Mouse (Mus musculus): ENCODE results near the gene Sox2.

Sox2 gene

DNA sequence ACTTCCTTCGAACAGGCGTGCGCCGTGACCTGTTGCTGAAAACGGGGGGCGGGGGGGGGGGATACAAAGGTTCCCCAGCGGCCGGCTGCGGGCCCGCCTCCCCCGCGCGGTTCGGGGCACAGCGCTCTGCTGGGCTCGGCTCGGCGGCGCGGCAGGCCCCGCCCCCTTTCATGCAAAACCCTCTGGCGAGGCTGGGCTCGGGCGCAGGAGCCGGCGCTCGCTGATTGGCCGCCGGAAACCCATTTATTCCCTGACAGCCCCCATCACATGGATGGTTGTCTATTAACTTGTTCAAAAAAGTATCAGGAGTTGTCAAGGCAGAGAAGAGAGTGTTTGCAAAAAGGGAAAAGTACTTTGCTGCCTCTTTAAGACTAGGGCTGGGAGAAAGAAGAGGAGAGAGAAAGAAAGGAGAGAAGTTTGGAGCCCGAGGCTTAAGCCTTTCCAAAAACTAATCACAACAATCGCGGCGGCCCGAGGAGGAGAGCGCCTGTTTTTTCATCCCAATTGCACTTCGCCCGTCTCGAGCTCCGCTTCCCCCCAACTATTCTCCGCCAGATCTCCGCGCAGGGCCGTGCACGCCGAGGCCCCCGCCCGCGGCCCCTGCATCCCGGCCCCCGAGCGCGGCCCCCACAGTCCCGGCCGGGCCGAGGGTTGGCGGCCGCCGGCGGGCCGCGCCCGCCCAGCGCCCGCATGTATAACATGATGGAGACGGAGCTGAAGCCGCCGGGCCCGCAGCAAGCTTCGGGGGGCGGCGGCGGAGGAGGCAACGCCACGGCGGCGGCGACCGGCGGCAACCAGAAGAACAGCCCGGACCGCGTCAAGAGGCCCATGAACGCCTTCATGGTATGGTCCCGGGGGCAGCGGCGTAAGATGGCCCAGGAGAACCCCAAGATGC is at the start of gene Sox2:
TSS of gene Sox2 (plus strand) at position 680 of the 895 bp plus-strand sequence.
- no peak for DNase-seq (ENCODE audit: extremely low read depth, low read depth)

GRCm38 (mm10) chr3:34601116-34601515 is 49.1 kb upstream of the Sox2 start:
- no peak for DNase-seq (ENCODE audit: extremely low read depth, low read depth)

DNA sequence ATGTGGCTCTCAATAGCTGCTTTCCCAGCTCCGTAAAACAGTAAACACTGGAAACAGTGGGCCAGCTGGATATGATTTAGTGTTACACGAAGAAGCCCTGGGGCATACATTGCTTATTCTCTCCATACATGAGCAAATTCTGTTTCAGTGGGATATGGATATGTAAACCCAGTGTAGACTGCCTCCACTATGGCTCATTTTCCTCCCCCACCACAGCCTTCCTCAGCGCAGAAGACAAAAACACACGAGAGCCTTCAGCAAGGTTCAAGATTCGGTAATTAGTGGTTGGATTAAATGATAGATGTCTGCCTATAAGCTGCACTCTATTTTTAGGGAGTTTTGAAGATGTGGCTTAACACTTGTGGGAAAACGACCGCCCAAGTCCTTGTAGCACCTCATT is 36.1 kb upstream of the Sox2 start:
- DNase-seq (ENCODE audit: extremely low read depth, low read depth): no peak

DNA sequence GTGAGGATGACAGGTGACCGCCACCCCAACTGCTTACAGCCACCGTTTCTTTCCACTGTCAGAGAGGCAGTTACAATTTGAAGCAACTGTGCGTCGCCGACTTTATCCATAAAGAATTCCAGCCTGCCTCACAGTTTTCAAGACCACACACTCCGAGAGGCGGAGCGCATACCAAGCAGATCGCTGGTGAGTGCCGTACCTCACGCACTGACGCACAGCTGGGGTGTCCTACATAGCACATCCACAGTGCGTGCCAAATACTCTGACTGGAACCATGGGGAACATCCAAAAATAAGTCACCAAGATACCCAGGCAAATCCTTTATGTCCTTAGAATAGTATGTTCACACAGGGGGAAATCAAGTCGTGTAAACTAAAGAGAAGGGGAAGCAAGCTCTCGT is 34.7 kb upstream of the Sox2 start:
- no peak for DNase-seq (ENCODE audit: extremely low read depth, low read depth)

DNA sequence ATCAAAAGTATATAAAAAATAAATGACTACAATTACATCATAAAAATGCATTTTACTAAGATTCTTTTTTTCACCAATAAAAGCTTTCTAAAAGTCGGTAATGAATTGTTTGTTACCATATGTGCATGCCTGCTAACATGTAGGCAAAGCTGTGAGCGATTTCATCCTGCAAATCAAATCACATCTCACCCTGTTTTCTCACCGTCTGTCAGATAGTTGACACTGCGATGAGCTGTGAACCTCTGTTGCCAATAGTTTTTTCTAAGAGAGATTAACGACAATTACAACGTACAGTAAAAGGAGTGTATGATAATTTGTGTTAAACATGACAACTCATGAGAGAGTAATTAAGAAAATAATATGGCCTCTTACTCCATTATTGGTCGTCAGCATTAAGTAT is 31.3 kb upstream of the Sox2 start:
- DNase-seq (ENCODE audit: extremely low read depth, low read depth): no peak

GRCm38 (mm10) chr3:34620121-34620520 is 30.1 kb upstream of the Sox2 start:
- no peak for DNase-seq (ENCODE audit: extremely low read depth, low read depth)

- DNase-seq (ENCODE audit: extremely low read depth, low read depth): no peak
Measured at GRCm38 (mm10) chr3:34624721-34625270, 25.4 kb upstream of the Sox2 start.

DNA sequence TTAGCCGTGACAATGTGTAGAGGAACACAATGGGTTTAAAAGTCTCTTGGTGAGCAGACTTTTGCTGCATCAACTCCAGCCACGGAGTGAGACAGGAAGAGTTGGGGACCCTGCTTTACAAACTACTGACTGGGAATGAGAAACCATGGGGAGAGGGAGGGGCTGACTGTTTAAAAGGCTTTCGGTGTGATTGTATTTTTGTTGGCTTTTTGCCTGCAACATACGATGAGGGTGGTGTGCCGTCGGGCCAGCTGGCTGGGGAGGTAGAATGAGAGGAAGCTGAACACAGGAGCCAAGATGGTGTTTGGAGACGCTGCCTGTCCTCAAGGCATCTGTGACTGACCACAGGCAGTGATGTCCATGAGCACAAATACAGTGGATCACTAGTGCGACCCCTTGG is 23.7 kb upstream of the Sox2 start:
- no peak for DNase-seq (ENCODE audit: extremely low read depth, low read depth)

DNA sequence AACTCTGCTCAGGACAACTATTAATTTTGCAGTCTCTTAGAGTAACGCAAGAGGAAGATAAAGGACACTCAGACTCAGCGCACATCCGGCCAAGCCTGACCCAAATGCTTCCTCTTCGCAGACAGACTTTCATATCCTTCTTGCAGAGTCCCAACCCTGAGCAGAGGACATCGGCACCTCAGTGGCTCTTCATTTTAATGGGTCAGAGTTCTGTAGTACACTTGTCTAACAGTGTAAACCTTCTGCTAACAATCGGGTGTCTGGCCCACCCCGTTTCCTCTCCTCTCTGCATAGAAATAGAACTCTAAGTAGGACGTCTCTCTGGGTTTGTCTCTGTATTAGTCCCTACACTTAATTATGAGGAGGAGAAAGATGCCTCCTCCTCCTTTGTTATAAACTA is 20.2 kb upstream of the Sox2 start:
- no peak for DNase-seq (ENCODE audit: extremely low read depth, low read depth)

DNA sequence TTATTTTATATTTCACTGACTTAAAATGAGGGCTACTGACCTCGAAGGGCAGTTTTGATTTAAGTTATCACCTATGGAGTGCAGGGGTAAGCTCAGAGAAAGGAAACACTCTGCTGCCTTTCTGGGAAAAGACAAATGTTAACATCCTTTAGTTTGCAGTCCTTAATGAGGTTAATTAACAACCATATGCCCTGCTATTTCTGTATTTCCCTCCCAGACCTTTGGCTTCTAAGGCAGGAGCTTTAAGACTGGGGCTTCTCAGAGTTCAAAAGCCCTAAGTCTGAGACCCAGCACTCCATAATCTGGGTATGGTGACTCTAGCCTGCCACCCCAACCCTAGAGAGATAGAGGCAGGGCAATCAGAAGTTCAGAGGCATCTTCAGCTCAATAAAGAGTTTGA is 19.5 kb upstream of the Sox2 start:
- DNase-seq (ENCODE audit: extremely low read depth, low read depth): no peak

- DNase-seq (ENCODE audit: extremely low read depth, low read depth): no peak
Measured at GRCm38 (mm10) chr3:34636958-34637357, 13.2 kb upstream of the Sox2 start.

- no peak for DNase-seq (ENCODE audit: extremely low read depth, low read depth)
Measured at GRCm38 (mm10) chr3:34637481-34637880, 12.7 kb upstream of the Sox2 start.

GRCm38 (mm10) chr3:34637926-34638325 is 12.3 kb upstream of the Sox2 start:
- no peak for DNase-seq (ENCODE audit: extremely low read depth, low read depth)

DNA sequence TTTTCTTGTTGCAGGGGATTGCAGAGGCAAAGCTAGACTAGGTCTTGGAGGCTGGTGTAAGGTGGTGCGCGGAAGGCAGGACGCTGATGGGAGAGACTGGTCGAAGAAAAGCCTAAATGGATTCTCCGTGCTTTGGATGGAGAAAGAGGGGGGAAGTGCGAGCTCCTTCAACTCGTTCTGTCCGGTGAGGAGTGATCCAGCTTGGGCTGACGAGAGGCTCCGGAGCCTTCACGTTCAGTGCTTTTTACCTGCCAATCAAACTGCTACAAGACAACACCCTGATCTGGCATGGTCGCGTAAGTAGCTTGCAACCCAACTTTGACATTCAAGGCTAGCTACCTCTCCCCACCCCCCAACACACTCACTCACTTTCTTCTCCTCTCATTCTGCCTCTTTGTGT is 11.9 kb upstream of the Sox2 start:
- DNase-seq (ENCODE audit: extremely low read depth, low read depth): no peak

GRCm38 (mm10) chr3:34639031-34639872 is 11.0 kb upstream of the Sox2 start:
- DNase-seq (ENCODE audit: extremely low read depth, low read depth): no peak

DNA sequence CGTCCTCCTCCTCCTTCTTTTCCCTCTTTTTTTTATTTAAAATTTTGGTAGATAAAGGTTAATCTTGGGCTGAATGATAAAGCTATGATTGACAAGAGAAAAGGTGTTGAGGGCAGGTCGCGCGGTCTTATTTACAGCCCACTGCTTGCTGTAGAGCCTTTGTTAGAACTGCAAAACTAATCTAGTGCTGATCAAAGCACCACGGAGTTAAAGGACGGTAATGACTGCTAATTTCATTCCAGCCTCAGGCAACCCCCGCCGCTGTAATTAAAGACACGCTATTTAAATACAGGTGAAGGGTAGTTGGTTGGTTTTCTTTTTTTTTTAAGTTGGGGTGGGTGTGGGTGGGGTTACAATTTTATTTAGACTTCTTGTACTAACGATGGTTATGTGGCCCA is 10.3 kb upstream of the Sox2 start:
- no peak for DNase-seq (ENCODE audit: extremely low read depth, low read depth)

- DNase-seq (ENCODE audit: extremely low read depth, low read depth): no peak
Measured at GRCm38 (mm10) chr3:34640276-34640675, 9.9 kb upstream of the Sox2 start.

DNA sequence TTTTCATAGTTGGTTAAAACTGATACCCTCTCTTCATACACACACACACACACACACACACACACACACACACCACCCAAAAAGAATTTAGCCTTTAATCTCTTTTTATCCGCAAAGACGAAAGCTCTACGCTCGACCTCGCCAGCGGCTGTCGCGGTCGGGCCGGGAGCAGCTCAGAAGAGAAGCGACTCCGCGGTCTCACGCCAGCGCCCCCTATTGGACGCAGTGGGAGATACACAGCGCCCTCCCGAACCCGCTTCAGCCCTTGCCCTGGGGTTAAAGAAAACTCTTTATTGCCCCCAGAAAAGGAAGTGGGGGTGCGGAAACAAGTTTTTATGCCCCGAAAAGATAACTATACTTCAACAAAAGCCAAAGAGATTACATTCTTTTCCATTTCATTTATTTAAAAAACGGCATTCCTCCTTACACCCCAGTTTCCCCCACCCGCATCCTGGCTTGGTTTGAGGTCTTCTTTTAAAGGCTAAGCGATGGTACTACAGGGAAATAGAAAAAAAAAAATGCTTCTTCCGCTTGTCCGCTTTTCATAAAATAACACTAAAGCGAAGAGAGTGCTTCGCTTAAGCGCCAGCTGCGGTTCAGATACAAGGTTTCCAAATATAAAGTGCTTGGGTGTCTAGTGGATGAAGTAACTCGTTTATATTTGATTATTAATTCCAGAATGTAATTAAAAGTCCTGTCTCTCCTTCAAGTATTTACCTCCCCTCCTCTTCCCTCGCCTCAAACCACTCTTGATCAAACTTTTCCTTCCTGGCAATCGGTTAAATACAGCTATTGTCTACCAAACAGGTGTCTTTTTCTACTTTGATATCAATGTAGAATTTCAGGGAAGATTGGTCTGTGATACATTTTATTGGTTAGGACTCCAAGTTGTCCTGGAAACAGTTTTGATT is 9.3 kb upstream of the Sox2 start:
- DNase-seq (ENCODE audit: extremely low read depth, low read depth): no peak

- no peak for DNase-seq (ENCODE audit: extremely low read depth, low read depth)
Measured at GRCm38 (mm10) chr3:34641756-34642497, 8.3 kb upstream of the Sox2 start.

DNA sequence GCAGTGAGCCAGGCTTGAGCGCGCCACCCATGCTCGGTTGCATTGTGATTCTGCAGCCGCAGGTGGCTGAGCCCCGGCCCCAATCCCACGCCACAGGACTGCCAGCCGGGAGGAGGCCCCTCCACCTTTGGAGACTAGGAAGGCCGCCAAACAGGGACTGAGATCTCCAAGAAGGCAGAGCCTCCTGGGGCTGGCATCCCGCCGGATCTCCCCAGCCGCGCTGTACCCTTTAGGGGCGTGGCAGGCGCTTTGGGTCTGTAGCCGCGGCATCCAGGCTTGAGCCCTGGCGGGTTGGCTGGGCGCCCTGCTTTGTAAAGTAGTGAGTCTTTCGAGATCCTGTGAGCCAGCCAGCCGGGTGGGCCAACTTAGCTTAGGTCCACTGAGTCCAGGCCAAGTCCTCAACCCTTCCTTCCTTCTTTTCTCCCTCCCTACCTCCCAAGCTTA is 7.7 kb upstream of the Sox2 start:
- DNase-seq (ENCODE audit: extremely low read depth, low read depth): no peak
